Mouse (Mus musculus) spleen, adult 12 weeks (tissue): Measurements from ENCODE around the gene Snx4.

Experiments used
- DNase-seq: peaks from one replicate; pipeline ENCODE4 v3.0.0; 2022; ENCODE audit warnings: low spot score

Gene Snx4

GRCm38 (mm10) chr16:33271824-33272223 is 20.6 kb downstream of the Snx4 start:
- DNase-seq, result no peak

GRCm38 (mm10) chr16:33283079-33283478 is 31.8 kb downstream of the Snx4 start:
- DNase-seq, result no peak

- DNase-seq, result no peak
These were observed 37.3 kb downstream of the Snx4 start for GRCm38 (mm10) chr16:33288536-33288935.

- DNase-seq, result no peak
These were observed 38.7 kb downstream of the Snx4 start for GRCm38 (mm10) chr16:33289981-33290380.

DNA sequence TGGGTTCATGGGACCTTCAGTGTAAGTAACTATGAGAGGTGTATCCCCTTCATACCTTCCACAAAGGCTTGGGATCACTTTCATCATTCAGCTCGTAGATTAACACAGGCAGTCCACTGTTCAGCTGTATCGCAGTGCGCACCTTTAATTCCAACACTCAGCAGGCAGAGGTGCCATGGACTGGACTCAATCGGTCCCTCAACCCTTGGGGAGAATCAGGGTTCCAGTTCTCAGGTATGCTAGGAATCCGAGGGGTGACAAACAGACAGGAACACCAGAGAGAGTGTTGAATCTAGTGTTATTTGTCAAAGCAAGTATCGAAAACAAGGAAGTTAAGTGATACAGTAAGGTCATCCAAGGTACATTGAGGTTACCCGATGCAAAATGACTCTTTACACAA is 41.0 kb downstream of the Snx4 start:
- DNase-seq, result no peak

- no peak for DNase-seq
These were observed 43.4 kb downstream of the Snx4 start for GRCm38 (mm10) chr16:33294681-33295080.

DNA sequence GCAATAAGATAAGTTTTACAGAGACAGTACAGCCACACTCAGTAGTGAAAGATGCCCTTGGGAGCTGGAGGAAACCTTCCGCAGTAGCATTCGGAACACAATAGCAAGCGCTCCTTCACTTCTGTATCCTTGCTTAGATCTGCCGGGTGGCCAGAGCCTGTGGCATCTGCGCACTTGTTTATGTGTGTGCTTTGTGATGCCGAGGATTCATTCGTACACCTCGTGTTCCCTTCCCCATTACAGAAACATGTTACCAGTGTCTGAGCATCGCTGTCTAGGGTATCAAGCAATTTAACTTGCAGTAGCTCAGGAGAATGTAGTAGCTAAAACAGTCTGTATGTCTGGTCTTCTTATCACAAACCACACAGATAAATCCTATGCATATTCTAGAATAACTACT is 44.1 kb downstream of the Snx4 start:
- DNase-seq, result no peak

DNA sequence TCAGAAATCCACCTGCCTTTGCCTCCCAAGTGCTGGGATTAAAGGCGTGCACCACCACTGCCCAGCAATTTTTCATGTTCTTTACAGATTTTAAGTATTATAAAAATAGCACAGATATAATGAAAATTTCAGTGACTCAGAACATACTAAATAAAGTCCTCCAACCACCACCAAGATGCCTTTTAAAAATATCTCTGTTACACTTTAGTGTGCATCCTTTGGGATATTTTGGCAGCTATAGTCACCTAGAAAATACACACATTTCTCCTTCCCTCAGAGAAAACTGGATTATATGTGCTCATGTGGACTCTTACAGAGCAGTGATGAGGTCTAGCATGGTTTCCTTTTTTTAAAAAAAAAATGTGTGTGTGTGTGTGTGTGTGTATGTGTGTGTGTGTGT is 46.3 kb downstream of the Snx4 start:
- no peak for DNase-seq

DNA sequence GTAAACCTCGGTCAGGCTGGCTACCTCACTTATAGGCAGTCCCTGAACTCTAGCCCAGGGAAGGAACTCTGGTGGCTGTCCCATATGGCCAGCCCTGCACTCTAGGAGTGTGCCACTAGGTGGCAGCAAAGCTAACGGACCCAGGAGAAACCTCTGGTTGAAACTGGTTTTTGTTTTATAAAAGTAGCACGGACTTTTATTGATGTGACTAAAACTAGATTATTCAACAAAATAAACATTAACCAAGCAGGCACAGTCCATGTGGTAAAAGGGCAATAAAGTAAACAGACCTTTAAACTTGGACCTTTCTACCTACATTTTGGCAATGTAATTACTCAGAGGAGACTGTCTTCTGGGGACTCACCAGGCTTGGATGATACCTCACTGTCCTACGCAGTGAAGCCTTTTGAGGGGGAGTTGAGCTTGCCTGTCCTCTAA is 55.4 kb downstream of the Snx4 start:
- peak; percentile 61 for DNase-seq

DNA sequence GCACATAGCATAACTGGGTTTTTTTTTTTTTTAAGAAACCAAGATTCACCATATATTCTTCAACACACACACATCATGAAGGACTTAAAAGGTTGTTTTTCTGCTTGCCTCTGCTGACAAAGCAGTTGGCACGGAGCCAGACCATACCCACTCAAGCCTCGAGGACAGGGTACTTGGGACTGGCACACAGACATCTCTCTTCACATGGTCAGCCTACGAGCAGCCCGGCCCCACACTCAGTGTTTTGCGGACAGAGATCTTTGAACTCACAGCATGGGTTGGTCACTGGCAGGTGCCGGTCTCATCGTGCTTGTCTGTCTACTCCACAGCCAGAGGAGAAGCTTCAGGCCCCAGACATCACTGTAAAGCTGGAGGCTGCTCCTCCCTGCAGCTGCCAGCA is 56.5 kb downstream of the Snx4 start:
- no peak for DNase-seq

- DNase-seq, result no peak
These were observed 57.8 kb downstream of the Snx4 start for GRCm38 (mm10) chr16:33309066-33309465.

DNA sequence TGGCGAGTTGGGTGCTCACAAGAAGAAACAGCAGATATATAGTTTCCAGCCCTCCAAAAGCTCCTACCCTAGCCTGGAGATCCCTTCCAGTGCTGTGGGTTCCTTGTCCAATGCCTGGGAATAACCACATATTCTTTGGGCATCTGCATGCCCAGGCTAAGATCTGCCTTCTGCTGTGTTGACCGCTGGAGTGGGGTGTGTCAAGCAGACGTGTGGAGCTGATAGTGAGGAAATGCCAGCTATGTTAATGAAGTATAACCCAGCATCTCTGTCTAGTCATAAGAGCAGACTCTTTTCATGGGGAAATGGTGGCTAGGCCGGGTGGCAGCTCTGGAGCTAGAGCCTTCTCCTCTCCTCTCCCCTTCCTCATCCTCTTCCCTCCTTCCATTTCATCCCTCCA is 64.4 kb downstream of the Snx4 start:
- DNase-seq, result no peak

DNA sequence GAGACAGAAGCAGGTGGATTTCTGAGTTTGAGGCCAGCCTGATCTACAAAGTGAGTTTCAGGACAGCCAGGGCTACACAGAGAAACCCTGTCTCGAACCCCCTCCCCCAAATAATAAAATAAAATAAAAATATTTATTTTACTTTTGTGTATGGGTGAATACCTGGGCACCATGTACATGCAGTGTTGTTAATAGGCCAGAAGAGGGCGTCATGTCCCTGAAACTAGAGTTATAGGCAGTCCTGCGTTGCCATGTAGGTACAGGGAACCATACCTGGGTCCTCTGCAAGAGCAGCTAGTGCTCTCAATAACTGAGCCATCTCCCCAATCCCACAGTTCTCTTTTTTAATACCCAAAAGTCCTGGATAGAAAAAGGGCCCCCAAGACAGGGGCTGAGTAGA is 66.4 kb downstream of the Snx4 start:
- DNase-seq, result no peak

GRCm38 (mm10) chr16:33318059-33318458 is 66.8 kb downstream of the Snx4 start:
- no peak for DNase-seq

DNA sequence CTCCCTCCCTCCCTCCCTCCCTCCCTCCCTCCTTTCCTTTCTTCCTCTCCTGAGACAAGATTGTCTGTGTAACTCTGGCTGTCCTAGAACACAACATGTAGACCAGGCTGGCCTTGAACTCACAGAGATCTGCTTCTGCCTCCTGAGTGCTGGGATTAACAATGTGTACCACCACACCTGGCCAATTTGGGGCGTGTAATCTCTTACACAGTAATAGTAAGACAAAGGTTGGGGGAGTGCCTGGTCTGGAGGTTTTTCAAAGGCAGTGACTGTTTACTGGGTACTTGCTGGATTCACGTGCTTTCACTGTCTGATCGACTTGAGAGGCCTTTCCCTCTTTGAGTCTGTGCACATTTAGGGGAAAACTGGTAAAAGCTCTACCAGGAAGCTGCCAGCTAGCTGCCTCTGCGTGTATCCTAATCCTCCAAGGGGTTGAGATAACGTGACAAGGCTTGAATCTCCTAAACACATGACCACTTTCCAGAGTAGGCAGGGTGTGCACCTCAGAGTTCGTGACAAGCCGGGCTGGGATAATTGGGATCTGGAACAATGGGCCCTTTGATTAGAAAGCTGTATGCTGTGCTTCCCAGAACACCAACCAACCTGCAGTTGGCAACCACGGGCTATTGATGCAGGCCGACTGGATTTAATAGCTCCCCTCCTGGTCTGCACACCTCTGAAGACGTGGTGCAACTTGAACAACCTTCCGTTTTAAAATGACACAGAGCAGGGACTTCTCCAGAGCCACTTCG is 74.6 kb downstream of the Snx4 start:
- no peak for DNase-seq

DNA sequence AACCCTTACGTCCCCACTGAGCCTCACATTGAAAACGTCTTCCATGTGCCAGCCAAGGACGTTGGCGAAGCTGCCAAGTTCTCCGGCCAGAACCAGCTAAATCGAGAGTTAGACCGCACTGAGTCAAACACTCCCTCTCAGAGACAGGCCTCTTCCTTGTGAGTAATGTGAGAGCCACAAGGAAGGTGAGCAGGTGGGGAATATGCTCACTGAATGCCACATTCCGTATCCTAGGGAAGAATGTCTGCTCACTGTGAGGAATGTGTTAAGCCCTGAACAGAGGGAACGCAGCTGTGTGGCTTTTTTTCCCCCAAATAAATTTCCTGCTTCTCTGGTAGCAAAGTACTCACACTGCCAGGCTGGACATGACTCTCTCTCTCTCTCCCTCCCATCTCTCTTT is 75.3 kb downstream of the Snx4 start:
- DNase-seq, result no peak

DNA sequence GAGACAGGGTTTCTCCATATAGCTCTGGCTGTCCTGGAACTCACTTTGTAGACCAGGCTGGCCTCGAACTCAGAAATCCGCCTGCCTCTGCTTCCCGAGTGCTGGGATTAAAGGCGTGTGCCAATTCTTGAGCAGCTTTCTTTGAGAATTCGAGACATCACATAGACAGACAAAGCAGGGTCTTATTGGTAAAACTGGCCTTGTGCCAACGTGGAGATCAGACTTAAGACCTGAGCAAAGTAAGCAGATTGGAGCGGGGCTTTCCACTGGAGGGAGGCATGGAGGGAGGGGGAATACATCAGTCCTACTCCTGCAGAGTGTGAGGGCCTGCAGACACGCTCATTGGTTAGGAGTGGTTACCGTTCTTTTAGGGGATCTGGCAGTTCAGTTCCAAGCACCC is 75.9 kb downstream of the Snx4 start:
- no peak for DNase-seq

DNA sequence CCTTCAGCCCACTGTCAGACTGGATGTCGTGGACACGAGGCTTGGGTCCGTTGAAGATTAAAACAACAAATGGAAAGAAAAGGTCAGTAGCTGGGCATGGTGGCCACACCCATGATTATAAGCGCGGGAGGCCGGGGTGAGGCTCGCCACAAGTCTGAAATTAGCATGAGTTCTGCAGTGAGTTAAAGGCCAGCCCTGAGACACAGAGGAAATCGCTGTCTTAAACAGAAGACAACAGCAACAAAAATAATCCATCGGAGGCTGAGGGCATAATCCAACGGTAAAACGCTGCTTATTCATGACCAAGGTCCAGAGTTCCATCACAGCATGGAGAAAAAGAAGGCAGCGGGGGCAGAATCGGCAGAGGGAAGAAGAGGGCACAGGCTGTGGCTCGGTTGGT is 81.8 kb downstream of the Snx4 start:
- no peak for DNase-seq

DNA sequence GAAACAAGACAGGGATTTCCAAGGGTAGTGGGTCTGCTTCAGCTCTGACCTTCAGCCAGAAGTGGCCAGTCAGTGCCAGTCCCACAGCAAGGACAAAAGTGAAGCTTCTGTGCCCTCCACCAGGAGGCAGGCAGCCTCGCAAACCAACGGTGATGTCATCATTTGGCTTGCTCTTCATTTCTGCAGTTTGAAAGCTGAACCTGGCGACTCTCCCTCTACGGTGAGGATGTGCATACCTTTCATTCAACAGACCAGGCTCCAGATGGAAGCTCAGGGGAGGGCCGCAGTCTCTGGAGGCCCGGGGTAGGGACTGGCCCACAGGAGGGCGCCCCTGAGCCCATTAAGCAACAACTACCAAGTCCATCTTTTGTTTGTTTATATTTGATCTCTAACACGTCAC is 85.9 kb downstream of the Snx4 start:
- DNase-seq, result peak; percentile 27

GRCm38 (mm10) chr16:33337681-33338080 is 86.4 kb downstream of the Snx4 start:
- no peak for DNase-seq

DNA sequence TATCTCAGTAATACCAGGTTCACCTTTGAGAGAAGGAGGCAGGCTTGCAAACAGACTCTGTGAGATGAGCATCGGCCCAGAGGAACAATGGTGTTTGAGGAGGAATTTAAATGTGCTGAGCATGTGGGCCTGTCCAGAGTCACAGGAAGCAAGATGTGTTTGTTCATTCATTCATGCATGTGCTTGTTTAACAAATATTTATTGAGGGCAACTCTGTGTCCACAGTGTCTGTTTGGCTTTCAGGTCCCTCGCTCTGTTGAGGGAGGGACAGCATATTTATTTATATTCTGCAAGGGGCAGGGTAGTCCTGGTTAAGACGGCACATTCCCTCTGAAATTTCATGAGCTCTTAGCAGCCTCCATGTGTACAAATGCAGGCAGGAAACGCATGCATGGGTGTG is 87.2 kb downstream of the Snx4 start:
- no peak for DNase-seq

DNA sequence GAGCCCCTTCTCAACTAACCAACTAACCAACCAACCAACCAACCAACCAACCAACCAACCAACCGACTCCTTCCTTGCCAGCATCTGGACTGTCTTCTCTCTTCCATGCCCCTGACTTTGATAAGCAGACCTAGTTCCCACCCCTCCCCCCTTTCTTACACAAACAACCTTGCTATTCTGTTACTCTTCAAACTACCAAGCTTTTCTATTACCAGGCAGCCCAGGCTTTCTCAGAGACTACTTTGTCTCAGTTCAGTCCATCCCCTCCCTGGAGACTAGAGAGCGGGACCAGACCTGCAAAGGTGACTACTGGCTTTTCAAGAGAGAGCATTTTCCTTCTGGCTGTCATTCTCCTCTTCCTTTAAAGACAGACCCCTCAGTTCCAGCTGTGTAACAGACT is 88.2 kb downstream of the Snx4 start:
- DNase-seq, result no peak

DNA sequence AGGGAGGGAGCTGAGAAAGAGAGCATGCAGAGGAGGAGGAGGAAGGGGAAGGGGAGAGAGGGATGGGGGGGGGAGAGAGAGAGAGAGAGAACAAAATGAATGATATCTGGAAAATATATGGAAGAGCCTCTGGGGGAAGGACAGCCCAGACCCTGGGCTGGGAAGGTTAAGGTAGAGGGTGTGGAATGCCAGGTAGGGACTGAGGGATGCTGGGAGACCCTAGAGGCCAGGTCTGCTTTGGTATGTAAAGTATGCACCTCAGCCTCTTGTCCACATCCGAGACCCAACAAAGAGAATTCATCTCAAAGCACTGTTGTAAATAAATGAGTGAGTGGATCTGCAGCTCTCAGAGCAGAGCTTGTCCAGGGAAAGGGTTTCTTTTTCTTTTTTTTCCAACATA is 91.1 kb downstream of the Snx4 start:
- no peak for DNase-seq

- no peak for DNase-seq
These were observed 91.9 kb downstream of the Snx4 start for GRCm38 (mm10) chr16:33343106-33343505.

GRCm38 (mm10) chr16:33343601-33344000 is 92.4 kb downstream of the Snx4 start:
- DNase-seq, result no peak
